Mouse (Mus musculus) macrophage (primary cell): ENCODE measurements around the gene Srrm4. TPM values are rescaled to one million over a fixed set of nuclear protein-coding genes. Genes with fewer than 3 reads are reported as not detected.
"Not testable (repeated sequence)": the region's sequence is repeated elsewhere in the genome, so short reads cannot be mapped to it uniquely, and the experiment has no call there.

Source experiments
- H3K27ac ChIP-seq: fragments of 350-480 bp; formaldehyde crosslinking; 2 replicates; pipeline ENCODE4 v1.9.0; 2021
- H3K36me3 ChIP-seq: fragments of 350-480 bp; formaldehyde crosslinking; 2 replicates; pipeline ENCODE4 v1.9.0; 2021; ENCODE audit errors: inconsistent target
- H3K4me3 ChIP-seq: fragments of 350-480 bp; formaldehyde crosslinking; 2 replicates; pipeline ENCODE4 v1.9.0; 2021; ENCODE audit errors: inconsistent target
- H3K79me2 ChIP-seq: fragments of 350-480 bp; formaldehyde crosslinking; 2 replicates; pipeline ENCODE4 v1.9.0; 2021; ENCODE audit errors: inconsistent target
- WGBS: methylation state at CpG from one replicate; pipeline ENCODE4 v1.1.7; 2026; ENCODE audit warnings: inconsistent platforms; ENCODE audit not compliant: missing documents; 5-methylcytosine and 5-hydroxymethylcytosine counted together
- polyA plus RNA-seq: library from polyadenylated mRNA; stranded (reverse); fragments of 250-400 nt; gene quantifications from 3 replicates; pipeline ENCODE4 v1.2.4, GENCODE M21; 2018; ENCODE audit warnings: inconsistent platforms

The Srrm4 gene
- polyA plus RNA-seq, 1 experiment from 2014 or later: not detected

DNA sequence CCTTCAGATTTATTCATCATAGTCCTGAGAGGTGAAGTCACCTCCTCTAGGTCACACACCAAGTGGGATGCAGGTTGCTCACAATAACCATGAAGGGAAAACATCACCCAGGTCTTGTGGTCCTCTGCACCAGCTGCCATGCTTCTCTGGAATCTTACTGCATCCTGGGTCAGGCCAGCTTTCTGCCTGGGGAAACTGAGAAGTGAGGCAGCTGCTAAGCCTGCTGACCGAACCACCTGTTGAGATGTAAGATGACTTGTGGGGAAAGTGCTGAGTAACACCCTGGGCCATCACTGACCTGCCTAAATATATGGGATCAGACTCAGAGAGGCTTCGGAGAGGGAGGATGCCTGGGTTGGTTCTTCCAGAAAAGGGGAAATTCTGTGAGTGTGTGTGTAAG lies 164.9 kb downstream of the Srrm4 start:
- Histone ChIP-seq H3K79me2 (no peaks in the 10 kb centered on the region), H3K4me3 (no peak overlapping the region), H3K27ac (no peak overlapping the region), H3K36me3 (no peaks in the 10 kb centered on the region)
- 82% methylated on average over 1 of the region's 2 CpGs for WGBS

DNA sequence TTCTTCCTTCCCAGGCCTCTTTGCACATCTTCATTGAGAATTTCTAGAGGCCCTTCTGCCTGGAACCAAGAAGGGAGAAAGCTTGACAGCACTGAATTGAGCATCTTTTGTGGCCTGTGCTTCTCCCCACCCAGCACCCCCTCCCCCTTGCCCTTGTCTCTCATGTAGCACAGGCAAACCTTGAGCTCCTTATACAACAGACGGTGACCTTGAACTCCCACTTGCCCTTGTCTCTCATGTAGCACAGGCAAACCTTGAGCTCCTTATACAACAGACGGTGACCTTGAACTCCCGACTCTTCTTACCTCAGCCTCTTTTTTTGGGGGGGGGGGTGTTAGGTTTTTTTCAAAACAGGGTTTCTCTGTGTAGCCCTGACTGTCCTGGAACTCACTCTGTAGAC lies 165.9 kb downstream of the Srrm4 start:
- H3K36me3 ChIP-seq, H3K79me2 ChIP-seq: not testable (repeated sequence)
- WGBS: 100% methylated on average over 1 of the region's 3 CpGs

DNA sequence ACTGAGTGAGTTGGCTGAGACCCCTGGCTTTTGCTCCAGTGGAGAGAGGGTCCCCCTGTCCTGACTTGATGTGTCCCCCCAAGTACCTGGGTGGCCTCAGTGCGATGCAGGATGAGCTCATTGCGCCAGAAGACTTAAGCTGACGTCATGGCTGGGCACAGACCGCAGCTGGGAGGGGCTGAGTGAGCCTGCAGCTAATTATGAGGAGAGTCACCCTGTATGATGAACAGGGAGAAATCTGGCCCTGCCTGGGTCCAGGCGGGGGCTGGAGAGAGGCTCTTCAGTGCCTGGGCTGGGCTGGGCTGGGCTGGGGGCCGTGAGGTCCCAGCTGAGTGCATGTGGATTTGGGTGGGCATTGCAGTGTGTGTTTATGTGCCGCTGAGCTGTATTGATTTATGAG lies 166.3 kb downstream of the Srrm4 start:
- no peak overlapping the region for H3K27ac ChIP-seq
- WGBS: 80% methylated on average over 7 of the region's 7 CpGs
- H3K79me2 ChIP-seq: no peaks in the 10 kb centered on the region
- no peak overlapping the region for H3K4me3 ChIP-seq
- no peaks in the 10 kb centered on the region for H3K36me3 ChIP-seq

More for the DNA sequence above, 165.9 kb downstream of the Srrm4 start:
- H3K4me3 ChIP-seq, H3K27ac ChIP-seq: not testable (repeated sequence)

DNA sequence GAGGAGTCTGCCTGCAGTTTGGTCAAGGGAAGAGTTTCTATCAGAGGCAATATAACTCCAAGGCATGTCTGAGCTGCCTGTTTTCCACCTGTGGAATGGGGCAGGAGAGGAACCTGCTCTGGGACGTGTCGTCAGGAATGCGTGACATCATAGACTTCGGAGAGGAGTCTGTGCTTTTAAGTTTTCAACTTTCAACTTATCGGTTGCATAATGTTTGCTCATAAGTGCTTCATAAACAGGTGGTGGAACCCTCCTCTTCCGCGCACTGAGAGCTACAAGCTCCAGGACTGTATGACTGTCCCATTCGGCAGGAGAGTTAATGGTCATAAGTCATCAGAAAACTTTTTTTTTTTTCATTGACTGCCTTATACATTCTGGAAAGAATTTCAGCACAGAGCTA lies 167.9 kb downstream of the Srrm4 start:
- 91% methylated on average over 8 of the region's 8 CpGs for WGBS
- Histone ChIP-seq H3K4me3 (no peak overlapping the region), H3K36me3 (no peaks in the 10 kb centered on the region), H3K79me2 (no peaks in the 10 kb centered on the region), H3K27ac (no peak overlapping the region)

DNA sequence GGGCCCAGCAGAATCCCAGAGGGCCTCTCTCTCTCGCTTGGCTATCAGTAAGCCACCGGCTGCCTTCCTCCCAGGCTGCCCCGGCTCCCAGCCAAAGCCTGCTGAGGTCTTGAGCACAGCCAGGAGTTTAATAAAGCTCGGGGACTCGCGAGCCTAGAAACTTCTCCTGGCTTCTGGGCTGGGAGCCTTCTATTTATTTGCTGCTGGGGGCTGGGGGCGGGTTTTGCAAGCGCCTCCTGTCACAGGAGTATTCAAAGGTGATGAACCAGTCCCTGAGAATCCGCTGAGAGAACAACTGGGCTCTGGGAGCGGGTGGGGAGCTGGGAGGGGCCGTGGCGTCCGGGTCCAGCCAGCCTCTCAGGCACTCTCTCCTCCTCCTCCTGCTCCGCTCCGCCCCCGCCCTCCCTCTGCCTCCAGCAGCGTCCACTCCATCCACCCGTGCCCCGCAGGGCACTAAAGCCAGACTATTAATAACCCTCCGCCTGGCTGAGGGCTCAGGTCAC lies 168.9 kb downstream of the Srrm4 start, which contains the start of gene Hspb8:
TSS of gene Hspb8 (minus strand) at position 166 of the 503 bp plus-strand sequence.
- no peak within 1 kb of the TSS for H3K27ac ChIP-seq
- 5% methylated on average over 20 of the region's 20 CpGs for WGBS
- no peak within 1 kb of the TSS for H3K4me3 ChIP-seq
- H3K79me2 ChIP-seq: no peaks in the 10 kb centered on the region
- H3K36me3 ChIP-seq: no peaks in the 10 kb centered on the region

DNA sequence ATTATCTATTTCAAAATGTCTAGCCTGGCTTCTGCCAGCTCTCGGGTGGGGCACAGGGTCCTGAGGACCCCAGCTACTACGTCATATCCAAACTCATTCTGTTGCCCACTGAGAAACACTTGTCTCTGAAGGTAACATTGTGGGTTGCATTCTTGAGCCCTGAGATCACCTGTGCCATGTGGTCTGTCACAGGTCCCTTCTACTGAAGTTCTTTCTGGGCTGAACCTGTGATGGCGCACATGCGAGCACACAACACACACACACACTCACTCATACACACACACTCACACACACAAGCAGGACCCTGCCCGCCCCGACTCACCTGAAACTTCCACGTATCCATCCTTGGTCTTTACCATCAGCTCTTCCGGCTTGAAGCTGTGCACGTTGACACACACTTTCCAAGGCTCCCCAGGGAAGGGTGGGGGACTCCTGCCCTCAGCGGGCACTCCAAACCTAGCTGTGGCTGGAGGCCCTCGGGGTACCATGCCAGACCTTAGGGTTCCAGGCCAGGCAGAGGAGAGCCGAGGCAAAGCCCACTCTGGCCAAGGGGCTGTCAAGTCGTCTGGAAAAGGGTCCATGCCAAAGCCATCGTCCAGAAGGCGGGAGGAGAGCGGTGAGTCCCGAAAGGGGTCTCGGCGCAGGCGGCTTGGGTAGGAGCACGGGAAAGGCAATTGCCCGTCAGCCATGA lies 169.7 kb downstream of the Srrm4 start:
- Histone ChIP-seq H3K4me3 (no peak overlapping the region), H3K27ac (no peak overlapping the region)
- 80% methylated on average over 22 of the region's 22 CpGs for WGBS

DNA sequence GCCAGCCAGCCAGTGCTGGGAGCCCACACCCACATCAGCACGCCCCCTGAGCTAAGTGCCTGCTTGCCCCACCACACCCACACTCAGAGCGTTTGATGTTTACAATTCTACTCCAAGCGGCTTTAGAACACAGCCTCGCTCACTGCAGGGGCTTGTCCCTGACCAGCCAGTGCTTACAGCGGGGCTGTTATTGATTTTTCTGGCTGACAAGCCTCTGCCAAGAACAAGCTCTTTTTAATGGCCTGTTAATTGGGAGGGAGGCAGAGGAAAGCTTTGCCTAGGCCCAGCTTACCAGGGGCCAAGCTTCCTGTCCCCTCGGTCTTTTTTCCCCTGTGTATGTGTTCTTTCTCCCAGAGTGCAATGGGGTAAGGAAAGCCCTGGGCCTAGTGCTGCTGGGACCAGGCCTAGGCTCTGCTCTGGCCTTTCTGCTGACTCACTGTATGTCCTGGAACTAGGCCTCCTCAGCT lies 170.8 kb downstream of the Srrm4 start:
- H3K36me3 ChIP-seq: no peaks in the 10 kb centered on the region
- 67% methylated on average over 6 of the region's 6 CpGs for WGBS
- no peak overlapping the region for H3K4me3 ChIP-seq
- no peak overlapping the region for H3K27ac ChIP-seq
- H3K79me2 ChIP-seq: no peaks in the 10 kb centered on the region

More for the DNA sequence above, 169.7 kb downstream of the Srrm4 start:
- H3K79me2 ChIP-seq: no peaks in the 10 kb centered on the region
- H3K36me3 ChIP-seq: no peaks in the 10 kb centered on the region

DNA sequence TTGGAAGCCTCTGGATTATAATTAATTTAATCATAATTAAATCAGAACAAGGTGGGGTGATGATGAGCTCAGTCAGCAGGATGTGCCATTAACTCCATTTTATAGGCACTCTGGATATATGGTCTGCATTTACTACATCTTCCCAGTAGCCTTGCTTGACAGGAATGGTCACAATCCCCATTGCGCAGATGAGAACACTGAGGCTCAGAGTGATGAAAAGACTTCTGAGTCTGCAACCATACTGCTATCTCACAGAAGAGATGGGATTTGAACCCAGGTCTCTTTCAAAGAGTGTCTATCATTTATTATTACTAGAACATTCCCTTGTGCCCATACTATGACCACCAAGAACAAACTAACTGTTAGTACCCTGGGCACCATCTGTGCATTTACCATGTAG lies 171.4 kb downstream of the Srrm4 start:
- Histone ChIP-seq H3K27ac (no peak overlapping the region), H3K79me2 (no peaks in the 10 kb centered on the region), H3K4me3 (no peak overlapping the region), H3K36me3 (no peaks in the 10 kb centered on the region)
- 93% methylated on average over 1 of the region's 1 CpGs for WGBS

DNA sequence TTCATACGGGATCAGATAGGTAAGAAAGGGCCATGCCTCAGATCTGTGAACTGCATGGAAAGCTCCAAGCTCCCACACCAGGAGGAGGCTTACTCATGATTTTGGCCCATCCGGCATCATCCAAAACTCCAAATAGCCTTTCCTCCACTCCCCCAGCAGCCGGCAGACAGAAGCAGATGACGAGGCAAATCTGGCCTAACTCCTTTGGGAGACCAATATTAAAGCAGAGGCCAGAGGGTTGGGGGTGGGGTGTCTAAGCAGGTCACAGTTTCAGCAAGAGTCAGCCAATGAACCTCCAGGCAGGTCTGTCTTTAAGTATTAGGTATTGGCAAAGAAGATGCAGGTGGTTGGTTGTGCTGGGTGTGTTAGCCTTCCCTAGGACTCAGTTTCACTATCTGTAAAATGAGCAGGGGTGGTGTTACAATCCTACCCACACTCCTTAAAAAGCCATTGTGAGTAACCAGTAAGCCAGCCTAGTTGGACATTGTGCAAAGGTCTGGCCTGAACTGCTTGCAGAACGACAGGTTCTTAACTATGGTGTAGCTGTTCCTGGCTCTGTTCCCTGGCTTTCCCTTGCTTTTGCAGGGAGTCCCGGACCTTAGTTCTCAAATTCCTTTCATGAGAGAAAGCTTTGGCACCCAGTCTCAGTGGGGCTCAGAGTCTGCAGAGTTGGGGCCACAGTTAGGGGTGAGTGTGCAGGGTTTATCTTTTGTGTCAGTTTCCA lies 172.1 kb downstream of the Srrm4 start:
- 92% methylated on average over 6 of the region's 6 CpGs for WGBS
- no peaks in the 10 kb centered on the region for H3K36me3 ChIP-seq
- H3K27ac ChIP-seq: no peak overlapping the region
- no peak overlapping the region for H3K4me3 ChIP-seq
- H3K79me2 ChIP-seq: no peaks in the 10 kb centered on the region

DNA sequence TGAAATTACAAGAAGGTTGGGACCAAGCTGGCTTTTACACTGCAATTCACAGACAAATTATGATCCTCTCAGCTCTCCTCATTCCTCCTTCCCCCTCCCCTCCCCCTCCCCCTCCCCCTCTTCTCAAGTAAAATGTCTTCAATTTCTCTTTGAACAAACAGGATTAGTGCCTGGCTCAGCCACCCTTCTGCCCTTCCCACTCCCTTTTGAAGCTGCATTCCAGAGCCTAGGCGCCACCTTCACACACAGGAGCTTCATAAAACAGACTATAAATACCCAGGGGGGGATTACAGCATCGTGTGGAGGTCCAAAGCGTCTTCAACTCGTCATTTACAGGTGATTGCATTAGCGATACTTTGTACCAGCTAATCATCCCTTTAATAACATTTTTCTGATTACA lies 175.4 kb downstream of the Srrm4 start:
- WGBS: 89% methylated on average over 5 of the region's 5 CpGs
- H3K36me3 ChIP-seq: no peaks in the 10 kb centered on the region
- H3K4me3 ChIP-seq: no peak overlapping the region

DNA sequence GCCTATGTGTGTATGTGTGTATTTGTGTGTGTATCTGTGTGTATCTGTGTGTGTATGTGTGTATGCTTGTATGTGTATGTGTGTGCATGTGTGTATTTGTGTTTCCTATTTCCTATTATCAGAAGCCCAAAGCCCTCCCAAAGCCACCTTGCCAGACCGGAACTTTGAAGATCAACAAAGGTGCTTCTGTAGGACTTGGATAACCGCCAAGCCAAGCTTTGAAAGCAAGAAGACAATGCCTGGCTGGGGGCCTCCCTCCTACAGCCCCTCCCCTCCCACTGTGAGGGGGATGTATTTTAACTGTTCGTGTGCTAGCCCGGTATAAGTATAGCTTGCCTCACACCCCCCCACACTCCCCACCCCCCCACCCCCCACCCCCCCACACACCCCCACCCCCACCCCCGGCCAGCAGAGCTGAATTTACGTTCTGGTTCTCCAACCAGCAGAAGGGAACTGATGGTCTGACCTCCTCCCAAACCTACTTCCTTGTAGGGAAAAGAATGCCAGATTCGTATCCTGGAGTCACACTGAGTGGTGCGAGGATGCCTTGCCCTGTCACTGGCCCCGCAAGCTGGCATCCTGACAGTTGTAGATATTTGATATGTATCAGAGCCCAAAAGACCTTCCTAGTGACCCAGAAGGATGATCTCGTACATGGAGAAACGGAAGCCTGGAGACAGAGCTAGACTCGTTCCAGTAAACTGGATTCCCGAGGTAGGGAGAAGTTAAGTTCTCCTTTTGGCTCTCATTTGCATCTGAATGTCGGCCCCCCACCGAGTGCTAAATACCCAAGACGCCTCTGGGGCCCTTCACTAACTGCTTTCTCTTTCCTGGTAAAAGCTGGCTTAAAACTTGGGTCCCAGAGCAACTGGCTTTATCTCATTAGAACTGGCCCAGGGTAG lies 181.7 kb downstream of the Srrm4 start:
- WGBS: 30% methylated on average over 15 of the region's 16 CpGs
- no peak overlapping the region for H3K4me3 ChIP-seq
- H3K79me2 ChIP-seq: no peaks in the 10 kb centered on the region
- H3K27ac ChIP-seq: no peak overlapping the region
- no peaks in the 10 kb centered on the region for H3K36me3 ChIP-seq

More for the DNA sequence above, 175.4 kb downstream of the Srrm4 start:
- Histone ChIP-seq H3K27ac (no peak overlapping the region), H3K79me2 (no peaks in the 10 kb centered on the region)

DNA sequence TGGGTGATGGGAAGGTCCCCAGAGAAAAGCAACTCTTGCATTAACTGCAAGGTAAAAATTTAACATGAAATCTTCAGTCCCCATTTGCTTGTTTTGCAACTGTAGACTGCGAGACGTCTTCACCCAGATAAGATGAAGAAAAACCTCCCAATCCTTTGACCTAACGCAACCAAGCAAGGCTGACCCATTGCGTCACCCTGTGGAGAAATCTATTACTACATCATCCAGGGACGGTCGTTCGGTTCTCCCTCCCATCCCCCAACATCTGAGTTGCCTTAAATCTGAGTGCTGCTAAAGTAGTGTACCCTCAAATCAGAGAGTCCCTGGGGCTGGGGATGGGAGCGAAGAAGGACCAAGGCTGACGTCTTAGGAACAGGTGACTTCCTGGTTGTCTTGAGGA lies 182.7 kb downstream of the Srrm4 start:
- Histone ChIP-seq H3K79me2 (no peaks in the 10 kb centered on the region), H3K36me3 (no peaks in the 10 kb centered on the region), H3K27ac (no peak overlapping the region), H3K4me3 (no peak overlapping the region)
- 65% methylated on average over 9 of the region's 9 CpGs for WGBS

DNA sequence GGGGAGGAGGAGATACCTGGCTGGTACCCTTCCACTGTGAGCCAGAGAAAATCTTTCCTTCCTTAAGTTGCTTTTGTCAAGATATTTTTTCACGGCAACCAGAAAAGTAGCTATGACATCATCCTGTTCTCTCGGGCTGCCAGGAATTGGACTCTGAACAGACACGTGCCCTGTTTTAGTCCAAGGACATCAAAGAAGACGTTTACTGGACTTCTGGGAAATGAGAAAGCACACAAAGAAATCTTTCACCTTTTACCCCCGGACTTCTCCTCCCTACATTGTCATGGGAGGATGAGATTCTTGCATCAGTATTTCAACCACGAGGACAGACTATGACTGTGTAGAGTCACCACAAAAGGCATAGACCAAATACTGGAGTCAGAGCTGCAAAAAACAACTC lies 183.7 kb downstream of the Srrm4 start:
- no peaks in the 10 kb centered on the region for H3K36me3 ChIP-seq
- no peak overlapping the region for H3K27ac ChIP-seq
- no peaks in the 10 kb centered on the region for H3K79me2 ChIP-seq
- H3K4me3 ChIP-seq: no peak overlapping the region
- WGBS: 34% methylated on average over 6 of the region's 6 CpGs

DNA sequence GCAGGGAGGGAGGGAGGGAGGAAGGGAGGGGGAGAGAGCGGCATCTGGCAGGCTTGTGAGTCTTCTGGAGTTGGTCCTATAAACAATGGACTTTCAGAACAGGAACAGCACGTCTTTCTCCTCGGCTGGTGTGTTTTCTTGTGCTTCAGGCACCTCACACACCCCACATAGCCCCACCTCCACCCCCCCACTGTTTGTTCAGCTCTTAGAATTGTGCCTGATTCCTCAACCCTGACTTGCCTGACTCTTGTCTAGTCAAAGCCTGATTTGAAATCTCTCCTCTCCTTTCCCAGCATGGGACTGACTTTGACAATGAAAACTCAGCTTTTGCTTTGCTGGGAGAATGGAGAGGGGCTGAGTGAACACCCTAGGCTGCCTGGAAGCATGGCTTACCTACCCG lies 184.3 kb downstream of the Srrm4 start:
- H3K79me2 ChIP-seq: no peaks in the 10 kb centered on the region
- WGBS: 32% methylated on average over 2 of the region's 4 CpGs
- no peaks in the 10 kb centered on the region for H3K36me3 ChIP-seq
- no peak overlapping the region for H3K4me3 ChIP-seq
- no peak overlapping the region for H3K27ac ChIP-seq
